In the genomic region with DNA sequence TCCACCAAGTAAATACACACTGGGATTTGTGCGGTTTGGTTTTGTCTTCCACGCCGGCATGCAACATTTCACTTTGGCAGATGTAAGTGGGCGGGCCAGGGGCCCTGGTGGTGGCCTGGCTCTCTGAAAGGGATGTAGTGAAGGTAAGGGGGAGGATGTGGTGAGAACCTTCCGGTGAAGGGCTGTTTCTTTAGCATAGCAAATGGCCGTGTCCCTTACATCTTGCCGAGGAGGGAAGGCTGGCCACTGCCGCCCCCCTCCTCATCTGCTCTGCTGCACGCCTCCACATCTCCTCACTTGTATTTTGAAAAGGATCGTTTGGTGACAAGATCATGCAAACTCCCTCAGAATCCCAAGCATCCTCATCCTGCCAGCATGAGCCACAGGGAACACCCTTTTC, we compare ENCODE assay signal across 14 mouse cellular contexts. TPM values are rescaled to one million over a fixed set of nuclear protein-coding genes. Genes with fewer than 3 reads are reported as not detected.
DNase-seq lines count a peak whose midpoint lies in the region; ATAC-seq and TF ChIP-seq lines count a peak whose summit lies in the region.
"Had no signal": no experiment of that assay in that cellular context is flagged by ENCODE, and none has a peak within 500 bp of the region (broad histone marks: within the 10 kb centered on the region; RNA-seq: fewer than 3 reads in every experiment).

No protein-coding gene starts in this region.

- no peak for DNase-seq in neural tube, embryonic 10.5 days (ENCODE audit: extremely low spot score, low spot score)
- peak; percentile 55 to 68 for DNase-seq in natural killer cell, adult 2 months (ENCODE audit: low spot score in 2 of 2)
- no peak for DNase-seq in cerebellum, postnatal 4 days (ENCODE audit: low spot score in 2 of 2)
- DNase-seq: gastrocnemius, postnatal 10 days had no signal

- H3K9me3 ChIP-seq in neural tube, embryonic 13.5 days: no peaks in the 10 kb centered on the region
- H3K9me3 ChIP-seq: forebrain, embryonic 10.5 days; G1E; heart, embryonic 15.5 days; limb, embryonic 15.5 days; neural tube, embryonic 12.5 days had no signal

- no peak overlapping the region for H3K4me2 ChIP-seq in neural tube, embryonic 13.5 days
- H3K4me2 ChIP-seq: heart, embryonic 15.5 days; limb, embryonic 15.5 days; neural tube, embryonic 12.5 days had no signal

- H3K27me3 ChIP-seq in neural tube, embryonic 13.5 days: peaks cover 3% of the 10 kb centered on the region; the same call in 1 of the 2 replicates

- TF ChIP-seq CTCF in cortical plate, adult 2 months (IDR thresholded peaks at IDR 0.05; ENCODE audit: extremely low read depth, insufficient read depth, low read length): no peak

- no peak overlapping the region for H3K9ac ChIP-seq in neural tube, embryonic 13.5 days
- H3K9ac ChIP-seq: heart, embryonic 15.5 days; limb, embryonic 15.5 days; neural tube, embryonic 12.5 days had no signal

- ATAC-seq in neural tube, embryonic 13.5 days (ENCODE audit: low read depth): 0 out of 2 replicates have a peak, but pooled peaks have one; percentile 41
- peak; percentile 97 for ATAC-seq in CD4-positive, CD25-positive, alpha-beta regulatory T cell, adult 4 months
- ATAC-seq in cerebellum, adult (ENCODE audit: insufficient number of reproducible peaks, low FRiP score, low TSS enrichment): no peak
- ATAC-seq in erythroblast, adult 5-6 weeks (replicated peaks; ENCODE audit: low FRiP score, poor library complexity, severe bottlenecking): no peak

- no peak overlapping the region for H3K27ac ChIP-seq in neural tube, embryonic 13.5 days (replicated peaks)
- no peak overlapping the region for H3K27ac ChIP-seq in cortical plate, adult 2 months (ENCODE audit: insufficient read depth, low read length)
- H3K27ac ChIP-seq: forebrain, embryonic 10.5 days; heart, embryonic 15.5 days; limb, embryonic 15.5 days; neural tube, embryonic 12.5 days had no signal

- no peaks in the 10 kb centered on the region for H3K4me1 ChIP-seq in neural tube, embryonic 13.5 days (replicated peaks)
- H3K4me1 ChIP-seq in cortical plate, adult 2 months (ENCODE audit: control insufficient read depth, insufficient read depth, low read length): peaks cover 6% of the 10 kb centered on the region
- H3K4me1 ChIP-seq: heart, embryonic 15.5 days had no signal

- TF ChIP-seq POLR2A in cortical plate, adult 2 months (IDR thresholded peaks at IDR 0.05; ENCODE audit: extremely low read depth, insufficient read depth, low read length): peak; percentile 32; the same call in 1 of the 2 replicates

- 13% methylated on average over 10 of the region's 10 CpGs for WGBS in neural tube, embryonic 13.5 days

- peaks cover 44% of the 10 kb centered on the region for H3K36me3 ChIP-seq in neural tube, embryonic 13.5 days
- H3K36me3 ChIP-seq: forebrain, embryonic 10.5 days; G1E; heart, embryonic 15.5 days; limb, embryonic 15.5 days had no signal

- no peak overlapping the region for H3K4me3 ChIP-seq in neural tube, embryonic 13.5 days
- no peak overlapping the region for H3K4me3 ChIP-seq in cortical plate, adult 2 months (ENCODE audit: insufficient read depth, low read length)
- H3K4me3 ChIP-seq: forebrain, embryonic 10.5 days; heart, embryonic 15.5 days; limb, embryonic 15.5 days; neural tube, embryonic 12.5 days had no signal

RNA-seq across cellular contexts. Expression of a gene that starts 14.3 kb away (rescaled TPM):
- polyA plus RNA-seq in neural tube, embryonic 13.5 days (2015; fragmentation: Nextera tagmentation; extraction: Ambion mirVana): 20.2 and 20.7 TPM in 2 replicates
- 10 to 100 TPM; 24.2 to 39.3 TPM for polyA plus RNA-seq in CD4-positive, CD25-positive, alpha-beta regulatory T cell, adult 4 months (2017; shearing (Covaris generic))
- 116 and 117 TPM in 2 replicates for polyA plus RNA-seq in cortical plate, adult 2 months (2012; rRNA removed)
- 11.3 and 13.3 TPM in 2 replicates for total RNA-seq in erythroblast, adult 5-6 weeks (2015; ENCODE audit: low replicate concordance)
- total RNA-seq in erythroblast, adult 5-6 weeks (2017; ENCODE audit: low replicate concordance): 19.6 and 25.6 TPM in 2 replicates

RNA-seq across cellular contexts. Expression of a gene that starts 30.2 kb away (rescaled TPM):
- polyA plus RNA-seq in neural tube, embryonic 13.5 days (2015; fragmentation: Nextera tagmentation; extraction: Ambion mirVana): 188 and 221 TPM in 2 replicates
- 10 to 100 TPM; 39.4 to 42.2 TPM for polyA plus RNA-seq in CD4-positive, CD25-positive, alpha-beta regulatory T cell, adult 4 months (2017; shearing (Covaris generic))
- polyA plus RNA-seq in cortical plate, adult 2 months (2012; rRNA removed): 371 and 407 TPM in 2 replicates
- 10.4 and 18.0 TPM in 2 replicates for total RNA-seq in erythroblast, adult 5-6 weeks (2015; ENCODE audit: low replicate concordance)
- 8.4 and 9.4 TPM in 2 replicates for total RNA-seq in erythroblast, adult 5-6 weeks (2017; ENCODE audit: low replicate concordance)

RNA-seq across cellular contexts. Expression of a gene that starts 35.8 kb away (rescaled TPM):
- 38.1 and 42.0 TPM in 2 replicates for polyA plus RNA-seq in neural tube, embryonic 13.5 days (2015; fragmentation: Nextera tagmentation; extraction: Ambion mirVana)
- polyA plus RNA-seq in CD4-positive, CD25-positive, alpha-beta regulatory T cell, adult 4 months (2017; shearing (Covaris generic)): under 1 TPM in 1 of 2 experiments, not detected in 1; 0.38 TPM
- polyA plus RNA-seq in cortical plate, adult 2 months (2012; rRNA removed): 225 and 288 TPM in 2 replicates
- total RNA-seq in erythroblast, adult 5-6 weeks (2015; ENCODE audit: low replicate concordance): 0.84 and 1.7 TPM in 2 replicates
- 2.2 and 2.7 TPM in 2 replicates for total RNA-seq in erythroblast, adult 5-6 weeks (2017; ENCODE audit: low replicate concordance)

RNA-seq across cellular contexts. Expression of a gene that starts 37.4 kb away (rescaled TPM):
- 102 and 104 TPM in 2 replicates for polyA plus RNA-seq in neural tube, embryonic 13.5 days (2015; fragmentation: Nextera tagmentation; extraction: Ambion mirVana)
- not detected for polyA plus RNA-seq in CD4-positive, CD25-positive, alpha-beta regulatory T cell, adult 4 months (2017; shearing (Covaris generic))
- 1,251 and 1,302 TPM in 2 replicates for polyA plus RNA-seq in cortical plate, adult 2 months (2012; rRNA removed)
- total RNA-seq in erythroblast, adult 5-6 weeks (2015; ENCODE audit: low replicate concordance): 0.42 TPM in 1 of 2 replicates, not detected in the other
- under 0.01 TPM in 1 of 2 replicates, not detected in the other for total RNA-seq in erythroblast, adult 5-6 weeks (2017; ENCODE audit: low replicate concordance)

RNA-seq across cellular contexts. Expression of a gene that starts 40.4 kb away (rescaled TPM):
- 285 and 322 TPM in 2 replicates for polyA plus RNA-seq in neural tube, embryonic 13.5 days (2015; fragmentation: Nextera tagmentation; extraction: Ambion mirVana)
- 10 to 100 TPM; 43.8 to 48.0 TPM for polyA plus RNA-seq in CD4-positive, CD25-positive, alpha-beta regulatory T cell, adult 4 months (2017; shearing (Covaris generic))
- 304 and 309 TPM in 2 replicates for polyA plus RNA-seq in cortical plate, adult 2 months (2012; rRNA removed)
- total RNA-seq in erythroblast, adult 5-6 weeks (2015; ENCODE audit: low replicate concordance): 32.5 and 59.1 TPM in 2 replicates
- total RNA-seq in erythroblast, adult 5-6 weeks (2017; ENCODE audit: low replicate concordance): 73.0 and 77.9 TPM in 2 replicates

Comparison
In these comparisons a context has a peak if more than half of its experiments do, and no peak if none do; other contexts are left out.
1. ATAC-seq: peak in neural tube, embryonic 13.5 days (single experiment) and CD4-positive, CD25-positive, alpha-beta regulatory T cell, adult 4 months (single experiment); none in cerebellum, adult (single experiment) and erythroblast, adult 5-6 weeks (single experiment).
2. DNase-seq: peak in natural killer cell, adult 2 months (2 of 2); none in neural tube, embryonic 10.5 days (single experiment) and cerebellum, postnatal 4 days (0 of 2).
3. RNA of a gene that starts 35.8 kb away (polyA plus RNA-seq): 225 to 288 TPM in cortical plate, adult 2 months and 38.1 to 42.0 TPM in neural tube, embryonic 13.5 days; 0.38 TPM in CD4-positive, CD25-positive, alpha-beta regulatory T cell, adult 4 months; every median in the first group is over 10 times any median in the second.